Mouse (Mus musculus): ENCODE results near the gene Fignl1. TPM values are rescaled to one million over a fixed set of nuclear protein-coding genes. Genes with fewer than 3 reads are reported as not detected.

Gene Fignl1
- polyA plus RNA-seq, 1 experiment: 0.65 TPM

- no peak for TF ChIP-seq CTCF (IDR thresholded peaks at IDR 0.05; ENCODE audit: borderline replicate concordance, insufficient read depth, low read depth, low read length)
- no peak for TF ChIP-seq POLR2A (IDR thresholded peaks at IDR 0.05; ENCODE audit: borderline replicate concordance, insufficient read depth, low read length)
- Histone ChIP-seq H3K4me3 (replicated peaks; ENCODE audit: insufficient read depth, low read depth, low read length) (no peak overlapping the region), H3K27ac (ENCODE audit: insufficient read depth, low read length) (no peak overlapping the region), H3K4me1 (ENCODE audit: control insufficient read depth, insufficient read depth, low read length) (no peaks in the 10 kb centered on the region), H3K27me3 (ENCODE audit: control insufficient read depth, insufficient read depth, low read length) (no peaks in the 10 kb centered on the region)
- no peak for DNase-seq
- 77% methylated on average over 3 of the region's 3 CpGs for WGBS
These were observed 7.0 kb upstream of the Fignl1 start for GRCm38 (mm10) chr11:11815737-11816136.

- peak; percentile 60 to 70 for DNase-seq
- TF ChIP-seq POLR2A (IDR thresholded peaks at IDR 0.05; ENCODE audit: borderline replicate concordance, insufficient read depth, low read length) (no peak), CTCF (IDR thresholded peaks at IDR 0.05; ENCODE audit: borderline replicate concordance, insufficient read depth, low read depth, low read length) (peak; percentile 89)
- no peak overlapping the region for H3K4me3 ChIP-seq (replicated peaks; ENCODE audit: insufficient read depth, low read depth, low read length)
- WGBS: 25% methylated on average over 9 of the region's 9 CpGs
- H3K27ac ChIP-seq (ENCODE audit: insufficient read depth, low read length): no peak overlapping the region
- no peaks in the 10 kb centered on the region for H3K4me1 ChIP-seq (ENCODE audit: control insufficient read depth, insufficient read depth, low read length)
- H3K27me3 ChIP-seq (ENCODE audit: control insufficient read depth, insufficient read depth, low read length): no peaks in the 10 kb centered on the region
These were observed 3.2 kb upstream of the Fignl1 start for GRCm38 (mm10) chr11:11811906-11812480.

GRCm38 (mm10) chr11:11809404-11810175 is 828 bp upstream of the Fignl1 start:
- no peak for TF ChIP-seq CTCF (IDR thresholded peaks at IDR 0.05; ENCODE audit: borderline replicate concordance, insufficient read depth, low read depth, low read length)
- no peak for TF ChIP-seq POLR2A (IDR thresholded peaks at IDR 0.05; ENCODE audit: borderline replicate concordance, insufficient read depth, low read length)
- Histone ChIP-seq H3K4me1 (ENCODE audit: control insufficient read depth, insufficient read depth, low read length) (no peaks in the 10 kb centered on the region), H3K27ac (ENCODE audit: insufficient read depth, low read length) (0 out of 2 replicates have a peak overlapping the region, but pooled peaks have one; percentile 57), H3K27me3 (ENCODE audit: control insufficient read depth, insufficient read depth, low read length) (no peaks in the 10 kb centered on the region), H3K4me3 (replicated peaks; ENCODE audit: insufficient read depth, low read depth, low read length) (peak overlapping the region; percentile 95)
- WGBS: 15% methylated on average over 11 of the region's 11 CpGs
- no peak for DNase-seq

- 6% methylated on average over 25 of the region's 25 CpGs for WGBS
- H3K27me3 ChIP-seq (ENCODE audit: control insufficient read depth, insufficient read depth, low read length): no peaks in the 10 kb centered on the region
- no peak for DNase-seq
- TF ChIP-seq POLR2A (IDR thresholded peaks at IDR 0.05; ENCODE audit: borderline replicate concordance, insufficient read depth, low read length): no peak
- no peak for TF ChIP-seq CTCF (IDR thresholded peaks at IDR 0.05; ENCODE audit: borderline replicate concordance, insufficient read depth, low read depth, low read length)
- H3K4me3 ChIP-seq (replicated peaks; ENCODE audit: insufficient read depth, low read depth, low read length): peak overlapping the region; percentile 95
- H3K4me1 ChIP-seq (ENCODE audit: control insufficient read depth, insufficient read depth, low read length): no peaks in the 10 kb centered on the region
- H3K27ac ChIP-seq (ENCODE audit: insufficient read depth, low read length): no peak overlapping the region
These were observed 535 bp downstream of the Fignl1 start for GRCm38 (mm10) chr11:11808035-11808819.

GRCm38 (mm10) chr11:11805951-11806350 is 2.8 kb downstream of the Fignl1 start:
- Histone ChIP-seq H3K27me3 (ENCODE audit: control insufficient read depth, insufficient read depth, low read length) (no peaks in the 10 kb centered on the region), H3K4me3 (replicated peaks; ENCODE audit: insufficient read depth, low read depth, low read length) (no peak overlapping the region), H3K27ac (ENCODE audit: insufficient read depth, low read length) (no peak overlapping the region), H3K4me1 (ENCODE audit: control insufficient read depth, insufficient read depth, low read length) (no peaks in the 10 kb centered on the region)
- 84% methylated on average over 4 of the region's 4 CpGs for WGBS
- no peak for TF ChIP-seq POLR2A (IDR thresholded peaks at IDR 0.05; ENCODE audit: borderline replicate concordance, insufficient read depth, low read length)
- TF ChIP-seq CTCF (IDR thresholded peaks at IDR 0.05; ENCODE audit: borderline replicate concordance, insufficient read depth, low read depth, low read length): no peak
- no peak for DNase-seq

GRCm38 (mm10) chr11:11804421-11804820 is 4.3 kb downstream of the Fignl1 start:
- no peaks in the 10 kb centered on the region for H3K4me1 ChIP-seq (ENCODE audit: control insufficient read depth, insufficient read depth, low read length)
- TF ChIP-seq POLR2A (IDR thresholded peaks at IDR 0.05; ENCODE audit: borderline replicate concordance, insufficient read depth, low read length) (no peak), CTCF (IDR thresholded peaks at IDR 0.05; ENCODE audit: borderline replicate concordance, insufficient read depth, low read depth, low read length) (no peak)
- 89% methylated on average over 5 of the region's 5 CpGs for whole genome bisulfite sequencing
- H3K27me3 ChIP-seq (ENCODE audit: control insufficient read depth, insufficient read depth, low read length): no peaks in the 10 kb centered on the region
- no peak for DNase-seq
- H3K27ac ChIP-seq (ENCODE audit: insufficient read depth, low read length): no peak overlapping the region
- H3K4me3 ChIP-seq (replicated peaks; ENCODE audit: insufficient read depth, low read depth, low read length): no peak overlapping the region

GRCm38 (mm10) chr11:11801067-11801466 is 7.7 kb downstream of the Fignl1 start:
- no peak for DNase-seq
- no peaks in the 10 kb centered on the region for H3K27me3 ChIP-seq (ENCODE audit: control insufficient read depth, insufficient read depth, low read length)
- no peak for TF ChIP-seq CTCF (IDR thresholded peaks at IDR 0.05; ENCODE audit: borderline replicate concordance, insufficient read depth, low read depth, low read length)
- no peak for TF ChIP-seq POLR2A (IDR thresholded peaks at IDR 0.05; ENCODE audit: borderline replicate concordance, insufficient read depth, low read length)
- H3K27ac ChIP-seq (ENCODE audit: insufficient read depth, low read length): no peak overlapping the region
- H3K4me3 ChIP-seq (replicated peaks; ENCODE audit: insufficient read depth, low read depth, low read length): no peak overlapping the region
- WGBS: 93% methylated on average over 9 of the region's 9 CpGs
- H3K4me1 ChIP-seq (ENCODE audit: control insufficient read depth, insufficient read depth, low read length): no peaks in the 10 kb centered on the region
